Mouse (Mus musculus) heart, postnatal 36 days (tissue): ENCODE data around the gene Col5a1. TPM values are rescaled to one million over a fixed set of nuclear protein-coding genes. Genes with fewer than 3 reads are reported as not detected.

Experiments
- DNase-seq, 2 experiments: peaks; one replicate each; pipeline ENCODE4 v3.0.0; 2021 to 2022
- intact Hi-C: fragments of 180-260 bp; cut with DNase I; formaldehyde crosslinking; loops from one replicate; pipeline ENCODE4 v1.15.1; 2025
- total RNA-seq, 2 experiments: library from RNA; stranded (reverse); gene quantifications; 2 replicates each; pipeline ENCODE4 v1.2.3; 2021

The Col5a1 gene
- total RNA-seq, 2 experiments from 2014 or later: 35.8 to 42.4 TPM

DNA sequence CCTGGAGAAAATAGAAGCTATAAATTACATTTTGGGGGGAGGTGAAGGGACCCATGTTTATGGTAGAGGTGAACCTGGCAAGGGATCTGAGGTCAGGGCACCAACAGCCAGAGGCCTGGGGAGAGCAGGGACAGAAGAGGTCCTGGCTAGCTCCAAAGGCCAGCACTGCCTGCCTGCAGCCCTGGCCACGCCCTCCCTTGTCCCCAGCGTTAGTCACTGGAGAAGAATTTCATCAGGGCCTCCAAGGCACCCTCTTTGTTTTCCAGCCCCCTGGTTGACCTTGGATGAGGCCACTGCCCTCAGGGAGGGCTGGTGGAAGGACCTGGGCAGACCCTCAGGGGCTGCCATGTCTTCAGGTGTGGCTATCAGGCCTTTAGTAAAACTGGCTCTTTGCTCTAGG is 30.1 kb downstream of the Col5a1 start:
- intact Hi-C loops: no loop called here

GRCm38 (mm10) chr2:27917177-27917576 is 31.0 kb downstream of the Col5a1 start:
- no peak for DNase-seq
- intact Hi-C loops: no loop called here

More for the DNA sequence above, 30.1 kb downstream of the Col5a1 start:
- DNase-seq: no peak

DNA sequence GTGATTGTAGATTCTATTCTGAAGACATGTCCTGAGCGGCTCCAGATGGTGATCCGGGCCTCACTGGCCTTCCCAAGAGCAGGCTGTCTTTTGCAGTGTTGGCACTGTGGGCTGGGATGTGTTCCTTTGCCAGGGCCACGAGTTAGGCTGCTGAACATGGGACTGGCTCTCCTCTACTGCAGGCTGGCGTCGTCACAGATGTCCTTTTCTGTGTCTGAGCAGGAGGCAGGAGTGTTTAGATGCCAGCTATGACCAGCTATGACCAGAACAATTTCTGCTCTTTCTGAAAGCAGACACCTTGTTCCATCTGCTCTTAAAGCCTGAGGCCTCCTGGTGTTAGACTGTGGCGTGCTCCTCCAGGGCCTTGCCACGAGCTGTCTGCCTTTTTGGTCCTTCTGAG is 31.9 kb downstream of the Col5a1 start:
- no peak for DNase-seq
- intact Hi-C loops: no loop called here

DNA sequence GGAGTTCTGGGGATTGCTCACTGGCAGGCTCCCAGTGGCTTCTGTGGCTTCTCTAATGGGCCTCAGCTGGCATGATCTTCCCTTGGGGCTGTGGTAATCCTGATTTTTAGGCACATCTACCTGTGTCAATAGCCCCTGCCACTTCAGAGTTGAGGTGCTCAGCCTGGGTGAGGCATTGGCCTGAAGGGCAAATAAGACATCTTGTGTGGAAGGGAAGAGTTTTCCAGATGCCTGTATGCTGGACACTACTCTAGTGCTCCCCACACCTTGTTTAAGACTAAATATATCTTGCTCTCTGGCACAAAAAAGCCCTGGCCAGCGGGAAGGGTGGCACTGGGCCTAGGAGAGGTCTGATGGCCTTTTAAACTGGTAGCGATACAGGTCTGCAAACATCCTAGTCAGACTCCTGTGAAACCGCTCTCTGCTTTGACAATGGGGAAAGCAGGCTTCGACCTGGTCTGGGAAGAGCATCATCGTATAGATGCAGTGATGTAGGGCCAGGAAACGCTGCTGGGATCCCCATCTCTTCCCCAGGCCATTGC is 33.2 kb downstream of the Col5a1 start:
- no peak for DNase-seq
- intact Hi-C loops: no loop called here

- intact Hi-C loops: loop anchor here (10.0 kb wide), 2 partner anchors 273 to 383 kb away; partner anchors contain the start of gene Olfm1
These were observed 35.8 kb downstream of the Col5a1 start for GRCm38 (mm10) chr2:27922053-27922452.

GRCm38 (mm10) chr2:27923718-27924117 is 37.5 kb downstream of the Col5a1 start:
- DNase-seq: no peak
- intact Hi-C loops: loop anchor here (10.0 kb wide), 2 partner anchors 271 to 381 kb away; partner anchors contain the start of gene Olfm1

More at GRCm38 (mm10) chr2:27922053-27922452, 35.8 kb downstream of the Col5a1 start:
- DNase-seq: no peak

DNA sequence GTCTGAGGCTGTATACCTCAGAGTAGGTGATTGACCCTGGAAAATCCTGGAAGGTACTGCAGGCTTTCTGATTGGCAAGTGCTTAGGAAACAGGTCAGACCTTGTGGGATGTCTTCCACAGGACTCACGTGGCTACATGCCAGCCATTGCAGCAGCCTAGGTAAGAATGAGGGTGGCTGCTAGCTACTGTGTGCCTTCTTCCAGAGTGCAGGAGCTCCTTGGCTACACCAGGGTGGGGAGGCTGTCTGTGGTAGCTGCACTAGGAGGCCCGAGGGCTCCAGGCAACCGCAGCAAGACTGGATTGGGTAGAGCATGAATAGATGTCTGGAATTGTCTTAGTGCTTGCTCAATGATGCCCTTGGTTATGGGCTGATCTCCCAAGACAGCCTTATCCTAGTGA is 38.2 kb downstream of the Col5a1 start:
- no peak for DNase-seq
- intact Hi-C loops: loop anchor here (10.0 kb wide), 2 partner anchors 270 to 380 kb away; partner anchors contain the start of gene Olfm1

DNA sequence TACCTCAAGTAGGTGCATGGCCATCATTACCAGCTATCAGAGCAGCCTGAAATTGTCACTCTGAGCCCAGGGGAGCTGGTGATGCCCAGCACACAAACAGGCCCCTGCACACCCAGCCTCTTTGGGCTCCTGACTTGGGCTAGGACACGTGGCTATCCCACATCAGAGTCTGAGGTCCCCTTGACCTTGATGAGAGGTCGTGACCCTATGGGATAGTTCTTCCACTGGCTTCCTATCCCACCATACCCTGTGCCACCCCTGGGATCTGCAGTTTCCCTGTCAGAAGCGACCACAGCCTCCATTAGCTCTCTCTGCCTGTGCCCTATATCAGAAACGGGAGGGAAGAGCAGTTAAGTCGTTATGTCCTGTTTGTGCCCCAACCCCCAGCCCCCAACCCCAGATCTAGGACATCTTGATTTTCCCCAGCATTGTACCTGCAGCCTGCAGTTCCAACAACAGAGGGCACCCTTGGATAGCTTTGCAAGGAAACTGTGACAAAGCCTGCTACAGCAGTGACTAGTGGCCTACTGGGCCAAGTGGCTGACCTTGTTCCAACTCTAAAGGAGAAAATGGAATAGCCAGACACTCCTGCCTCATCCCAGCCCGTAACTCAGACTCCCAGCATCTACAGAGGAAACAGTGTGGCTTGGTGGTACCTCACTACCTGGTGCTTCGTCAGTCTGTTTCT is 40.4 kb downstream of the Col5a1 start:
- DNase-seq: peak; percentile 69 to 70
- intact Hi-C loops: loop anchor here (1.0 to 10.0 kb wide), 4 partner anchors 48 to 491 kb away; partner anchors contain the start of gene Olfm1

GRCm38 (mm10) chr2:27930471-27931015 is 44.3 kb downstream of the Col5a1 start:
- intact Hi-C loops: no loop called here
- DNase-seq: no peak

DNA sequence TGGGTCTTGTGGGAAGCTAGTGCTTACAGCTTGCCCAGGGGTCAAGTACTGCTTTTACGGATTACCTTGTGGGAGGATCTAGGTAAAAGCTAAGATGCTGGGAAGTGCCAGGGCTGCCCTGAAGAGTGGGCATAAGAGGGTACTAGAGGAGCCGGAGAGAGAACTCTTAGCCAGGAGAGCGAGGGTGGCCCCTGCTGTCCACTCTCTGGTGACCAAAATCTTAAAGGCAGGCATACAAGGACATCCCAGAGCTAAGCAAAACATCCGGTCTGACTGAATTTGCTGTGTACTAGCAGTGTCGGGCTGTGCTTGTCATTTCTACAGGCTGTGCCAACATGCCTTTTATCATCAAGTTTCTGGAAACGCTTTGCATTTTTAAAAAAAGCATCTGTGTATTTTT is 44.9 kb downstream of the Col5a1 start:
- intact Hi-C loops: no loop called here
- DNase-seq: no peak

GRCm38 (mm10) chr2:27931971-27932370 is 45.7 kb downstream of the Col5a1 start:
- no peak for DNase-seq
- intact Hi-C loops: no loop called here

DNA sequence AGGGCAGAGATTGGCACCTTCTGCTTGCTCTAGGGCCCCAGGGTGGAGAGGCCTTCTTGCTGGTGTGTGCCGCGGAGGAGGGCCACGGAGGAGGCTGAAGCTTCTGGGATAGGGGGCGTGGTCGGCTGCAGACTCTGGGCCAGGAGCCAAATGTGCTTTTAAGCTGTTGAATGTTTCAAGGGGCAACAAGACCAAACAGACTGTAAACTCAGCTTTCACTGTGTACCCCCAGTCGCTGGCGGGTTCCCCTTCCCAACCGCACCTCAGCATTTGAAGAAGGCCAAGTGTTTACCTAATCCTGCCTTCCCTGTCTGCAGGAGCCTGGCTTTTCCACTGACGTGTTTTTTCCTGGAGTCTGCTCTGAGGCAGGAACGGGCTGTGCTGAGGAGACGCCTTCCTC is 48.0 kb downstream of the Col5a1 start:
- peak; percentile 64 to 66 for DNase-seq
- intact Hi-C loops: no loop called here

DNA sequence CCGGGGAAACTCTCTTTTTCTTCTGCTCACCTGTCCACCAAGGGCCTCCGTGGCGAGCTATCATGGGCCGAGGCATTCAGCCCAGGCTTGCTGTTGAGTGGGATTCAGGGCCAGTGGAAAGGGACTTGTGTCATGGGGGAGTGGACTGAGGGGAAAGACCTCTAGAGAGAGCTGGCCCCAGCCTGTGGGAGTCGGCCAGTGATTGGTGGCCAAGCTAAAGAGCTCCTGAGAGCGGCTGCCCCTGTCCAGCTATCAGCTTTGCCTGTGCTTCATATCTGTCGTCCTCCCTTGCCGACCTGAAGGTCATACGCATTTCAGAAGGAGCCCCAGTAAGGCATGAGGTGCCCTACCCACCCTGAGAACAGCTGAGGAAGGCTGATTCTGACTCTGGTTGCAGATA is 48.6 kb downstream of the Col5a1 start:
- DNase-seq: no peak
- intact Hi-C loops: no loop called here

DNA sequence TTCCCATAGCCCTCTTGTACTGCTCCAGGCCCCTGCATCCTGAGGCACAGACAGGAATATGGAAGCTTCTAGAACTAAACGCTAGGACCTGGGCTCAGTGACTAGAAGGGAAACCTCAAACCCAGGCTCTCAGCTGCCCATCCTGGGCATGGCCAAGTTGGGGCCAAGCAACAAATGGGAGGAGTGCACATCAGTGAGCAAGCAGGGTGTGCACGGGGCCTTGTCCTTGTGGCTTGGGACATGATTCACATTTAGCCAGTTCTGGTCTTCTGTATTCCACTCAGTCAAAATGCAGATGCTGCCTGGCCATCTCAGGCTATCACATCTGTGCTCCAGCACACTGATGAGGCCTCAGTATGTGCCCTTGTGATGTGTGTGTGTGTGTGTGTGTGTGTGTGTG is 49.2 kb downstream of the Col5a1 start:
- DNase-seq: no peak
- intact Hi-C loops: no loop called here

GRCm38 (mm10) chr2:27936607-27937191 is 50.5 kb downstream of the Col5a1 start:
- intact Hi-C loops: no loop called here
- peak; percentile 70 to 75 for DNase-seq

GRCm38 (mm10) chr2:27939433-27939832 is 53.2 kb downstream of the Col5a1 start:
- intact Hi-C loops: no loop called here
- DNase-seq: peak in 1 of 2 experiments; percentile 44

DNA sequence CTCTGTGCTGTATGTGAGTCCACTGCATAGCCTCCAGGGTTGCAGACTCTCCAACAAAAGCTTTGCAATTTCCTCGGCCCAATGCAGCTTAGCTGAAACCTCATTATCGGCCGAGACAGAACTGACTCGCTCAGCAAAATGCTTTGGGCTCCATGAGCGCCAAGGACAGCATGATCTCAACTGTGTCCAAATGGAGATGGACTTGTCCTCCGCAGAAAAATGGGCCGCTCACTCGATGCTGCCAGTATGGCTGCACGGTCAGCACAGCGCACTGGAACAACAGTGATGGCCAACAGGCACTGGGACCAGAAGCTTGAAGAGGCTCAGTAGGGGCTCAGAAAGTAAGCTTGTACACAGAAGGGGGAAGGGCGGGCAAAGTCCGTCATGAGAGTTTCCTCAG is 53.9 kb downstream of the Col5a1 start:
- no peak for DNase-seq
- intact Hi-C loops: no loop called here

DNA sequence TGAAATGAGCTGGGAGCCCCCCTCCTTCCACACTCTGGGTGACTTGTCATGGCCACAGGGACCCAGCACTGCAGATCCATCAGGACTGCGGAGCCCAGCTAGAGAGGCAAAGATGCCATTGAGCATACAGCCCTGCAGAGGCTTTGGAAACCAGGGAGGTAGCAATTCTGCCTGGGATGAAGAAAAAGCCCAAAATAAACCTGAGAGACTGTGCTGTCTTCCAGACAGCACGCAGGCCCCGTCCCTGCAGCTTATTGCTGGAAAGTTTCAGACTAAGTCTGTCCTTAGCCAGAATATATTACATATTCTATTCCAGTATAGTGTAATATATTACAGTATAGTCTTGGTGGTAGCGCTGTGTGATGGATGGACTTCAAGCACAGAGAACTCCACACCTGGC is 61.0 kb downstream of the Col5a1 start:
- DNase-seq: no peak
- intact Hi-C loops: no loop called here

- DNase-seq: no peak
- intact Hi-C loops: no loop called here
These were observed 61.7 kb downstream of the Col5a1 start for GRCm38 (mm10) chr2:27947917-27948316.

DNA sequence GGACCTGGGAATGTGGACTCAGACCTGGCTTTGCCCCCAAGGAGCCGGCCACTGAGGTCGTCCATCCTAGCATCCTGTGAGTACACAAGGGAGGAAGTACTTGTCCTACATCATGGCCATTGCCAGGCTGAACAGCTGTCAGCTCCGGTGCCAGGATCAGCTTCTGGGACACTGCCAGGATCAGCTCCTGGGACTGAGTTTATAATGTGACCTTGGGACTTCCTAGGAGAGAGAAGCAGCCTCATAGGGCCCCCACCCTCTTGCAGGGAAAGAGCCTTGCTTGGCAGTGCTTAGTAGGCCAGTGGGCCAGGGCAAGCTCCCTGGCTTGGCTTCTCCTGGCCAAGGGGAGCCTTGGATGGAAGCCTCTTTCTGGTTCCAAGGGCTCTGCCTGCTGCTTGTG is 67.6 kb downstream of the Col5a1 start:
- peak in 1 of 2 experiments; percentile 55 for DNase-seq
- intact Hi-C loops: no loop called here

- no peak for DNase-seq
- intact Hi-C loops: no loop called here
These were observed 68.7 kb downstream of the Col5a1 start for GRCm38 (mm10) chr2:27954924-27955323.

- DNase-seq: no peak
These were observed 70.5 kb downstream of the Col5a1 start for GRCm38 (mm10) chr2:27956751-27957150.

More at GRCm38 (mm10) chr2:27956751-27957150, 70.5 kb downstream of the Col5a1 start:
- intact Hi-C loops: no loop called here
